1 mouse cellular context compared by ENCODE assay signal in genomic region chr2:181580131-181580772, GRCm38 (mm10).
A peak's percentile ranks its signal among the peaks of the same experiment; 100 is the strongest.
TF ChIP-seq lines count a peak whose summit lies in the region.

No protein-coding gene starts in this region.

TF ChIP-seq in ES-E14, 5 proteins besides CTCF, POLR2A, EP300 and RAD21:
- TF ChIP-seq MAFK (IDR thresholded peaks at IDR 0.05; ENCODE audit: insufficient read depth, low read depth, low read length) (no peak), ZNF384 (IDR thresholded peaks at IDR 0.05; ENCODE audit: low read depth, low read length) (peak; percentile 87), ZC3H11A (IDR thresholded peaks at IDR 0.05; ENCODE audit: borderline replicate concordance, low read depth, low read length) (no peak)
TF ChIP-seq in ES-E14: peak in this region for 1.
